Mouse (Mus musculus) frontal cortex, postnatal 36 days (tissue): ENCODE data around the gene Slc1a7.

ENCODE experiments used
- DNase-seq, 2 experiments: peaks; one replicate each; pipeline ENCODE4 v3.0.0; 2022; ENCODE audit warnings: low spot score in 2 of 2

The Slc1a7 gene

DNA sequence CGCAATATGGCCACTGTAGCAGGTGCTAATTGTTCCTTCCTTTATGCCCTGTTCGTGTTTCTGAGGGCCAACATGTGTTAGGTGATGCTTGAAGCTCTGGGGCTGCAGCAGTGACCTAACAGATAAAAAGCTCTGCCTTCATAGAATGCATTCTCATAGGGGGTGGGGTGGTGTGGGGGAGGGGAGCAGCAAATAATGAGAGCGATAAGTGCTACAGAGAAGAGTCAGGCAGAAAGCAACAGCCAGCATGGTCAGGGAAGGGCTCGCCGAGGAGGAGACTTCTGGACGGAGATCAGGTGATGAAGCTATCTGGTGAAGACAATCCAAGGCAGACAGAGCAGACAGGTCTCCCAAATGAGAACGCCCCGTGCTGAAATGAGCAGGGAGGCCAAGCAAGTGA is 84.5 kb downstream of the Slc1a7 start:
- DNase-seq: no peak

DNA sequence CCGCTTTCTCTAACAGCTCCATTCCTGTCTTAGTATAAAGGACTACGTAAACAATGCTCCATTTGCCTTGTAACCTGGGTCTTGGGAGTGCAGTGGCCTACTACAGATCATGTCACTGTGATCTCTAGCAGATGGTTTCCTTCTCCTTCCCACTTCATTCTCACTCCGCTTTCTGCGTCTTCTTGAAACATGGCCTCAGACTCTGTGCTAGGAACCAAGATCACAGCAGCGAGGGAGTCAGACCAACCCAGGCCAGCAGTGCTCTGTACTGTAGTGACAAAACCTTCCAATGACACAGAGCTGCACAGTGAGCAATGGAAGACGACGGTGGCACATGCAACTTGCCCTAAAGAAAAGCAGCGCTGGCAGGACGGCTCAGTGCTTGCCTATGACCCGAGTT is 87.7 kb downstream of the Slc1a7 start:
- no peak for DNase-seq

DNA sequence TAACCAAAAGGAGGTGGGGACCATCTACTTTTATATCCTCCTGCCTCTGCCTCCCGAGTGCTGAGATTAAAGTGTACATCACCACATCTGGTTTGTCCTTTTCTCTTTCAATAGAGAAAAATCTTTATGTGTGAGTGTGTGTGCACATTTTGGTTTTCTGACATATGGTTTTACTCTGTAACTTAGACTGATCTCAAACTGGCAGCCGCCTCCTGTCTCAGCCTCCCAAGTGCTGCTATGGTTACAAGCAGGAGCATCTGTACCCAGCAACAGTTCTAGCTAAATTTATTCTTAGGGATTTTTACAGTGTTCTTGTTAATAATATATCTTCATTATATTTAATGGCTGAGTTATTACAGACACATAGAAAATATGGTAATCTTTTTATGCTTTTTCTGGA is 89.1 kb downstream of the Slc1a7 start:
- peak in 1 of 2 experiments; percentile 53 for DNase-seq

DNA sequence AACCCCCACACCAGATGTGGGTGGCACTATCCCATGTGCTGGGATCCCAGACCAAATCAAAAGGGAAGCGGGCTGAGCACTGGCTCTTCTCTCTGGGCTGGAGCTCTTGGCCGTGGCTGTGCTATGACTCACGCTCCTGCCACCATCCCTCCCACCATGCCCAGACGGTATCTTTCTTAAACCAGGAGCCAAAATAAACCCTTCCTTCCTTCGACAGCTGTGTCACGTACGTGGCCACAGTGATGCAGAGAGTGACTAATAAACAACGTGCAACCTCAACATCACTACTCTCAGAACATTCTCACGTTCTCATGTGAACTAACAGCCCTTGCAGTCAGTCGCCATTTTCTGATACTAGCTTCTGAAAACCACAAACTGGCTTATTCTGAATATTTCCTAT is 90.0 kb downstream of the Slc1a7 start:
- peak; percentile 53 to 65 for DNase-seq

DNA sequence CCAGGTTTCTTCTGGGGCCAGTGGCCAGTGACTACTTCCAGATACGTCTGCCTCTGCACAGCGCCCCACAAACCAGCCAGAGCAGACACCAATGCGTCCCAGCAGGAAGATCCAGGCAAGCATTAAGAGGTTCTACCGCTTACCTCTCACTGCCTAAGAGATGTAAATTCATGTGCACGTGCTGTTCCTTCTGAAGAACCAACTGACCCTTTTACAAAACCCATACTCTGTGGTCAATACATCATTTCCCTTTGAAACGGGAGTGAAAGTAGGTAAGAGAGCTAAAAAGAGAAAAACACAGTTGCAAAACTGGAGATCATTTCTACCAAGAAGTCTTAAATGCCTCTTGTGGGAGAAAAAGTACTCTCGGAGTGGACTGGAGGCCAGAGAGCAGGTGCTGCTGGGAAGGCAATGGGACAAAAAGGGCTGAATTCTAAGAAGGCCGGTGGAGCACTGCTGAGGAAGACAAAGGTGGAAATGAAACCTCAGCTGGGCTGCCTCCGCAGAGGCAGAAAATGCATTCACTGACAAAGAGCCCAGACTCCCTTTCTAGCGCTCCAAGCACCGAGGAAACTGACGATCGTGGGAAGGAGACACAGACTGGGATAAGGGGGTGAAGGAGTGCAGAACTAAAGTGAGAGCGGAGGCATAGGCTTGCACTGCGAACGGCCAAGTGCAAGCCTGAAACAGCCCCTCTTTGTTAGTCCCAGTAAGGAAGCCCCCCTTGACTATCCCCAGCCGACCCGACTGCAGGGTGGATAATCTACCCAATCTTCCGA is 91.7 kb downstream of the Slc1a7 start:
- peak; percentile 59 to 60 for DNase-seq

DNA sequence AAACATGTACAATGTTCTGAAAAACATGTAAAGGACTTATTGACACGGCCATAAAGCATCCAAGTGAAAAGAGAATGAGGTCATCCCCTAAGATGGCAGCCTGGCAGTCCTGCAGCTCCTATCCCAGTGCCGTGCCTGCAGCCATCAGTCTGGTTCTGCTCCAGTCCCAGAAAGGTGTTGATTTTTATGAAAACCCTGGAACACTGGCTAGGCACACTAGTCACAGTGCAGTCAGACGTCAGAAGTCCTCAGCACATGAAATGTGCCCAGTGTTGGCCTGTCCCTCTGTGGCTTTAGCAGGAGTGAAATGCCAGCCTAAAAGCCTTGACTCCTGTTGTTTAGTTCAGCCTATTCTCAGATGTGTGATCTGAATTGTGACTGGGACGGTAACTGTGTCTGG is 92.6 kb downstream of the Slc1a7 start:
- no peak for DNase-seq

DNA sequence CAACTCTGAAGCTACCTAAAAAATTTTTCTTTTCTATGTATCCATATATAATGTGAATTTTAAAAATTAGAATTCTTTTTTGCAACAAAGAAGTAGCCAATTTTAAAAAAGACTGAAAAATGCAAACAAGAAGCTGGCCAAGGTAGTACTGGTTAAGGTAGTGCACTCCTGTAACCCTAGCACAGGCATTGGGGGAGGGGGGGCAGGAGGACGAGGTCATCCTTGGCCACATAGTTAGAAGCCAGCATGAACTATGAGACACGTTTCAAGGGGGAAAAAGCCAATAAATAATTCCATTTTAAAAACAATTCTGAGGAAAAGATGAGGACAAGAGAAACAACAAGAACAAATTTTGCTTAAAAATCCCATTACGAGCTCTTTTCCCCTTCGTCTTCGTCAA is 94.4 kb downstream of the Slc1a7 start:
- no peak for DNase-seq
